Mouse (Mus musculus) midbrain, embryonic 16.5 days (tissue): Measurements from ENCODE around the gene Ddi2. TPM values are rescaled to one million over a fixed set of nuclear protein-coding genes. Genes with fewer than 3 reads are reported as not detected.

Experiments used
- ATAC-seq: fragments of 200-750 bp; cut with Nextera tagmentation; 2 replicates; pipeline ENCODE4 v1.8.0; 2017; ENCODE audit warnings: moderate TSS enrichment
- H3K27ac ChIP-seq: fragments of 300-500 bp; sonication (generic); 2 replicates; pipeline ENCODE4 v1.5.1; 2014; ENCODE audit warnings: mild to moderate bottlenecking, low read length, mixed read lengths
- H3K27me3 ChIP-seq: fragments of 300-500 bp; sonication (generic); 2 replicates; pipeline ENCODE4 v1.6.1; 2014; ENCODE audit warnings: low read depth, low read length, mixed read lengths; ENCODE audit not compliant: control insufficient read depth, insufficient read depth
- H3K36me3 ChIP-seq: fragments of 300-500 bp; sonication (generic); 2 replicates; pipeline ENCODE4 v1.6.1; 2014; ENCODE audit warnings: mild to moderate bottlenecking, low read length, moderate library complexity, mixed read lengths; ENCODE audit not compliant: control insufficient read depth, insufficient read depth
- H3K4me1 ChIP-seq: fragments of 300-500 bp; sonication (generic); 2 replicates; pipeline ENCODE4 v1.6.1; 2014; ENCODE audit warnings: mild to moderate bottlenecking, low read length, mixed read lengths; ENCODE audit not compliant: control insufficient read depth, insufficient read depth
- H3K4me2 ChIP-seq: fragments of 300-500 bp; sonication (generic); 2 replicates; pipeline ENCODE4 v1.6.1; 2014; ENCODE audit warnings: mild to moderate bottlenecking, low read length, mixed read lengths
- H3K4me3 ChIP-seq: fragments of 300-500 bp; sonication (generic); 2 replicates; pipeline ENCODE4 v1.5.1; 2014; ENCODE audit warnings: low read depth, mild to moderate bottlenecking, low read length, moderate library complexity, mixed read lengths
- H3K9ac ChIP-seq: fragments of 300-500 bp; sonication (generic); 2 replicates; pipeline ENCODE4 v1.6.1; 2014; ENCODE audit warnings: low read depth, low read length, mixed read lengths
- H3K9me3 ChIP-seq: fragments of 300-500 bp; sonication (generic); replicated peaks from 2 replicates; pipeline ENCODE4 v1.6.1; 2014; ENCODE audit warnings: mild to moderate bottlenecking, low read length, mixed read lengths; ENCODE audit not compliant: control insufficient read depth, poor library complexity, severe bottlenecking
- WGBS: fragments of 180-500 bp; shearing (Covaris S2); extraction: QIAGEN DNeasy Blood & Tissue Kit; methylation state at CpG from one replicate; pipeline ENCODE4 v1.1.7; 2014; 5-methylcytosine and 5-hydroxymethylcytosine counted together
- polyA plus RNA-seq: library from polyadenylated mRNA; unstranded; fragments of >200 nt; fragmentation: Nextera tagmentation; extraction: Ambion mirVana; gene quantifications from 2 replicates; pipeline ENCODE4 v1.2.1, GENCODE M21; 2015

The Ddi2 gene
- polyA plus RNA-seq, 1 experiment from 2014 or later = 10.0 TPM

GRCm38 (mm10) chr4:141763476-141763875 lies 40.3 kb upstream of the Ddi2 start:
- 94% methylated on average over 12 of the region's 12 CpGs for whole genome bisulfite sequencing
- Histone ChIP-seq H3K4me2 (no peak overlapping the region), H3K4me3 (no peak overlapping the region), H3K9ac (no peak overlapping the region), H3K27me3 (no peaks in the 10 kb centered on the region), H3K36me3 (peaks cover 37% of the 10 kb centered on the region), H3K27ac (no peak overlapping the region), H3K4me1 (no peaks in the 10 kb centered on the region; the same call in 1 of the 2 replicates), H3K9me3 (no peaks in the 10 kb centered on the region)
- ATAC-seq = no peak

- H3K4me2 ChIP-seq = no peak overlapping the region
- H3K27ac ChIP-seq = no peak overlapping the region
- no peaks in the 10 kb centered on the region for H3K9me3 ChIP-seq
- WGBS = 96% methylated on average over 13 of the region's 13 CpGs
- no peak overlapping the region for H3K4me3 ChIP-seq
- H3K4me1 ChIP-seq = no peaks in the 10 kb centered on the region; the same call in 1 of the 2 replicates
- ATAC-seq = no peak
- H3K36me3 ChIP-seq = peaks cover 32% of the 10 kb centered on the region
- no peaks in the 10 kb centered on the region for H3K27me3 ChIP-seq
- H3K9ac ChIP-seq = no peak overlapping the region
Measured at GRCm38 (mm10) chr4:141762102-141762598, 38.9 kb upstream of the Ddi2 start.

- H3K27me3 ChIP-seq = no peaks in the 10 kb centered on the region
- H3K4me1 ChIP-seq = no peaks in the 10 kb centered on the region
- WGBS = 83% methylated on average over 4 of the region's 4 CpGs
- H3K4me2 ChIP-seq = no peak overlapping the region
- no peak overlapping the region for H3K4me3 ChIP-seq
- peaks cover 30% of the 10 kb centered on the region for H3K36me3 ChIP-seq
- H3K9me3 ChIP-seq = no peaks in the 10 kb centered on the region
- no peak for ATAC-seq
- H3K9ac ChIP-seq = no peak overlapping the region
- no peak overlapping the region for H3K27ac ChIP-seq
Measured at GRCm38 (mm10) chr4:141760942-141761341, 37.7 kb upstream of the Ddi2 start.

- no peaks in the 10 kb centered on the region for H3K4me1 ChIP-seq
- H3K9ac ChIP-seq = no peak overlapping the region
- ATAC-seq = no peak
- no peak overlapping the region for H3K27ac ChIP-seq
- no peaks in the 10 kb centered on the region for H3K9me3 ChIP-seq
- WGBS = 70% methylated on average over 6 of the region's 6 CpGs
- no peak overlapping the region for H3K4me3 ChIP-seq
- H3K27me3 ChIP-seq = no peaks in the 10 kb centered on the region
- no peak overlapping the region for H3K4me2 ChIP-seq
- H3K36me3 ChIP-seq = peaks cover 22% of the 10 kb centered on the region
Measured at GRCm38 (mm10) chr4:141758874-141759542, 35.8 kb upstream of the Ddi2 start.

- ATAC-seq = no peak
- WGBS = 96% methylated on average over 3 of the region's 3 CpGs
- H3K27ac ChIP-seq = no peak overlapping the region
- no peak overlapping the region for H3K4me2 ChIP-seq
- H3K4me1 ChIP-seq = no peaks in the 10 kb centered on the region
- H3K4me3 ChIP-seq = no peak overlapping the region
- no peaks in the 10 kb centered on the region for H3K9me3 ChIP-seq
- no peaks in the 10 kb centered on the region for H3K27me3 ChIP-seq
- H3K36me3 ChIP-seq = peaks cover 4% of the 10 kb centered on the region
- no peak overlapping the region for H3K9ac ChIP-seq
Measured at GRCm38 (mm10) chr4:141757124-141757523, 33.9 kb upstream of the Ddi2 start.

GRCm38 (mm10) chr4:141755375-141755930 lies 32.2 kb upstream of the Ddi2 start:
- WGBS = 94% methylated on average over 19 of the region's 19 CpGs
- no peaks in the 10 kb centered on the region for H3K9me3 ChIP-seq
- no peak overlapping the region for H3K27ac ChIP-seq
- no peak overlapping the region for H3K4me3 ChIP-seq
- H3K36me3 ChIP-seq = no peaks in the 10 kb centered on the region
- no peak overlapping the region for H3K9ac ChIP-seq
- no peaks in the 10 kb centered on the region for H3K4me1 ChIP-seq
- no peak for ATAC-seq
- no peak overlapping the region for H3K4me2 ChIP-seq
- no peaks in the 10 kb centered on the region for H3K27me3 ChIP-seq

GRCm38 (mm10) chr4:141752076-141752421 lies 28.8 kb upstream of the Ddi2 start:
- no peak overlapping the region for H3K4me2 ChIP-seq

GRCm38 (mm10) chr4:141751419-141752075 lies 28.3 kb upstream of the Ddi2 start:
- 47% methylated on average over 4 of the region's 4 CpGs for WGBS

More at GRCm38 (mm10) chr4:141752076-141752421, 28.8 kb upstream of the Ddi2 start:
- Histone ChIP-seq H3K4me3 (no peak overlapping the region), H3K9me3 (no peaks in the 10 kb centered on the region), H3K27ac (no peak overlapping the region), H3K36me3 (no peaks in the 10 kb centered on the region), H3K4me1 (no peaks in the 10 kb centered on the region), H3K27me3 (no peaks in the 10 kb centered on the region), H3K9ac (no peak overlapping the region)
- ATAC-seq = no peak
- 8% methylated on average over 4 of the region's 4 CpGs for WGBS

GRCm38 (mm10) chr4:141750826-141751225 lies 27.6 kb upstream of the Ddi2 start:
- Histone ChIP-seq H3K4me1 (no peaks in the 10 kb centered on the region), H3K4me3 (no peak overlapping the region), H3K27me3 (no peaks in the 10 kb centered on the region), H3K9me3 (no peaks in the 10 kb centered on the region), H3K4me2 (no peak overlapping the region), H3K36me3 (no peaks in the 10 kb centered on the region), H3K27ac (no peak overlapping the region), H3K9ac (no peak overlapping the region)
- 62% methylated on average over 3 of the region's 3 CpGs for WGBS
- ATAC-seq = no peak

More at GRCm38 (mm10) chr4:141751419-141752075, 28.3 kb upstream of the Ddi2 start:
- no peak for ATAC-seq
- H3K4me1 ChIP-seq = no peaks in the 10 kb centered on the region
- no peak overlapping the region for H3K27ac ChIP-seq
- no peak overlapping the region for H3K4me2 ChIP-seq
- no peaks in the 10 kb centered on the region for H3K27me3 ChIP-seq
- no peak overlapping the region for H3K9ac ChIP-seq
- H3K36me3 ChIP-seq = no peaks in the 10 kb centered on the region
- H3K4me3 ChIP-seq = no peak overlapping the region
- H3K9me3 ChIP-seq = no peaks in the 10 kb centered on the region
